Mouse (Mus musculus) lung, adult 2 months (tissue): Measurements from ENCODE around the gene Srrm3.

ENCODE experiments used
- CTCF ChIP-seq: fragments of 200-500 bp; IDR thresholded peaks from 2 replicates; pipeline ENCODE4 v1.5.1; 2011; ENCODE audit warnings: mild to moderate bottlenecking, low read length, control low read depth; ENCODE audit not compliant: insufficient read depth
- POLR2A ChIP-seq: fragments of 200-500 bp; IDR thresholded peaks from 2 replicates; pipeline ENCODE4 v1.6.1; 2011; ENCODE audit warnings: low read depth, mild to moderate bottlenecking, control low read depth, low read length, borderline replicate concordance; ENCODE audit errors: extremely low read depth

DNA sequence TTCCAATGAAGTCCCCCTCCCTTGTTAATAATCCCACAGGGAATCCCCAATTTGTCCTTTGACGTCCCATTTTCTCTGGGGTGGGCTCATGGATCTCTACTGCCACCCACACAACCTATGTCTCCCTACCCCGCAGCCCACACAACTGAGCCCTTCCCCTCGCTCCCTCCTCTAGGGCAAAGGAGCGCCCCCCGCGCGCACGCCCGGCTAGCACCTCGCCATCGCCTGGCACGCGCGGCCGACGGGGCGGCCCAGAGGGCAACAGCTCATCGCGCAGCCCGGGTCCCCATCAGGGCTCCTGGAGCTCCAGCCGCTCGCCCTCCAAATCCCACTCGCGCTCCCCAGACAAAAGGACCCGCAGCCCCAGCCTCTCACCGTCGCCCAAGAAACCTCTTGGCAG is 62.0 kb downstream of the Srrm3 start:
- no peak for TF ChIP-seq CTCF
- no peak for TF ChIP-seq POLR2A
